Mouse (Mus musculus) ES-E14 (cell line): ENCODE measurements around the gene Errfi1. TPM values are rescaled to one million over a fixed set of nuclear protein-coding genes. Genes with fewer than 3 reads are reported as not detected.

Source experiments
- DNase-seq: peaks from one replicate; pipeline ENCODE4 v3.0.0-alpha.2; 2013; ENCODE audit warnings: low read depth, low spot score
- H3K27ac ChIP-seq: 2 replicates; pipeline ENCODE4 v1.5.1; 2012; ENCODE audit warnings: low read depth, mild to moderate bottlenecking, low read length, moderate library complexity, mixed read lengths; ENCODE audit not compliant: poor library complexity, insufficient read depth, severe bottlenecking
- H3K36me3 ChIP-seq: 2 replicates; pipeline ENCODE4 v1.6.1; 2012; ENCODE audit warnings: mild to moderate bottlenecking, low read length, moderate library complexity, mixed read lengths; ENCODE audit not compliant: control insufficient read depth, poor library complexity, insufficient read depth, severe bottlenecking
- H3K4me1 ChIP-seq, 2 experiments: fragments of 150-350 bp in 1 of 2; sonication (generic) in 1 of 2; 2 replicates each; pipeline ENCODE4 v1.6.1; 2012; ENCODE audit warnings: low read length in 2 of 2, mild to moderate bottlenecking in 1 of 2, mixed read lengths in 1 of 2; ENCODE audit not compliant: control insufficient read depth in 2 of 2, insufficient read depth in 2 of 2, poor library complexity in 1 of 2
- H3K4me3 ChIP-seq, 2 experiments: fragments of 150-350 bp in 1 of 2; sonication (generic) in 1 of 2; 2 replicates each; pipeline ENCODE4 v1.5.1; 2012; ENCODE audit warnings: low read length in 2 of 2, low read depth in 1 of 2, mild to moderate bottlenecking in 1 of 2, mixed read lengths in 1 of 2; ENCODE audit not compliant: insufficient read depth in 1 of 2, poor library complexity in 1 of 2, severe bottlenecking in 1 of 2
- H3K9ac ChIP-seq: 2 replicates; pipeline ENCODE4 v1.6.1; 2012; ENCODE audit warnings: low read depth, mild to moderate bottlenecking, low read length, mixed read lengths; ENCODE audit not compliant: poor library complexity, insufficient read depth, severe bottlenecking
- H3K9me3 ChIP-seq: fragments of 150-350 bp; sonication (generic); 2 replicates; pipeline ENCODE4 v1.6.1; 2012; ENCODE audit warnings: low read depth, mild to moderate bottlenecking, low read length; ENCODE audit not compliant: control insufficient read depth, insufficient read depth
- CHD2 ChIP-seq: IDR thresholded peaks from 2 replicates; pipeline ENCODE4 v1.6.1; 2014; ENCODE audit warnings: mild to moderate bottlenecking, low read depth, low read length, inconsistent platforms
- HCFC1 ChIP-seq: IDR thresholded peaks from 2 replicates; pipeline ENCODE4 v1.6.1; 2012; ENCODE audit warnings: low read length, inconsistent platforms, borderline replicate concordance; ENCODE audit not compliant: insufficient read depth
- MAFK ChIP-seq: IDR thresholded peaks from 2 replicates; pipeline ENCODE4 v1.6.1; 2014; ENCODE audit warnings: mild to moderate bottlenecking, low read depth, low read length, inconsistent platforms; ENCODE audit not compliant: insufficient read depth
- ZC3H11A ChIP-seq: IDR thresholded peaks from 2 replicates; pipeline ENCODE4 v1.6.1; 2012; ENCODE audit warnings: low read depth, mild to moderate bottlenecking, inconsistent platforms, low read length, borderline replicate concordance
- ZNF384 ChIP-seq: IDR thresholded peaks from 2 replicates; pipeline ENCODE4 v1.6.1; 2012; ENCODE audit warnings: low read depth, low read length, inconsistent platforms
- in situ Hi-C, 2 experiments: fragments of 600-800 bp; cut with MboI; formaldehyde crosslinking; loops; one replicate each; pipeline ENCODE4 v1.15.1; 2025; ENCODE audit warnings: low sequenced_read_pairs in 2 of 2, inconsistent platforms in 1 of 2; ENCODE audit not compliant: unreplicated experiment in 2 of 2
- total RNA-seq: library from RNA; depleted of rRNA; stranded (reverse); fragments of 300-350 nt; gene quantifications from 2 replicates; pipeline ENCODE4 v1.2.3, GENCODE M21; 2012

Errfi1 gene
- total RNA-seq, 1 experiment = 38.0 TPM

- H3K4me3 ChIP-seq = no peak overlapping the region
- in situ Hi-C loops = loop anchor here in 1 of 2 experiments (25.0 kb wide), 1 partner anchor 229 kb away; the partner anchor contains the start of gene Slc45a1
- no peak for DNase-seq
- TF ChIP-seq ZC3H11A (no peak), CHD2 (no peak), MAFK (no peak), ZNF384 (no peak), HCFC1 (no peak)
- peaks cover 6 to 43% of the 10 kb centered on the region in 2 experiments; a peak in 3 of 4 replicates for H3K4me1 ChIP-seq
- H3K36me3 ChIP-seq = peaks cover 3% of the 10 kb centered on the region; the same call in 1 of the 2 replicates
- no peak overlapping the region for H3K9ac ChIP-seq
- H3K27ac ChIP-seq = no peak overlapping the region
- no peaks in the 10 kb centered on the region for H3K9me3 ChIP-seq
Measured at GRCm38 (mm10) chr4:150891308-150891707, 37.6 kb downstream of the Errfi1 start.

- Histone ChIP-seq H3K36me3 (peaks cover 32% of the 10 kb centered on the region), H3K9ac (no peak overlapping the region), H3K9me3 (no peaks in the 10 kb centered on the region), H3K4me1 (peaks cover 1 to 54% of the 10 kb centered on the region in 2 experiments; a peak in 2 of 4 replicates), H3K27ac (0 out of 2 replicates have a peak overlapping the region, but pooled peaks have one; percentile 14), H3K4me3 (no peak overlapping the region)
- DNase-seq = no peak
- TF ChIP-seq MAFK = no peak
- no peak for TF ChIP-seq CHD2
- TF ChIP-seq ZNF384 = 0 out of 2 replicates have a peak, but pooled peaks have one; percentile 16
- no peak for TF ChIP-seq ZC3H11A
- no peak for TF ChIP-seq HCFC1
- in situ Hi-C loops = loop anchor here in 1 of 2 experiments (25.0 kb wide), 1 partner anchor 233 kb away; the partner anchor contains the start of gene Slc45a1
Measured at GRCm38 (mm10) chr4:150894718-150895501, 41.2 kb downstream of the Errfi1 start.

- H3K9ac ChIP-seq = peak overlapping the region; percentile 39
- H3K36me3 ChIP-seq = peaks cover 45% of the 10 kb centered on the region
- in situ Hi-C loops = loop anchor here in 1 of 2 experiments (25.0 kb wide), 1 partner anchor 235 kb away; the partner anchor contains the start of gene Slc45a1
- no peak overlapping the region for H3K27ac ChIP-seq
- no peak for TF ChIP-seq CHD2
- no peak for TF ChIP-seq MAFK
- no peak for TF ChIP-seq ZNF384
- TF ChIP-seq HCFC1 = no peak
- no peak for TF ChIP-seq ZC3H11A
- DNase-seq = no peak
- H3K4me3 ChIP-seq = peak overlapping the region in 1 of 2 experiments; percentile 24; a peak in 1 of 4 replicates
- peaks cover 2 to 49% of the 10 kb centered on the region in 2 experiments; a peak in 2 of 4 replicates for H3K4me1 ChIP-seq
- no peaks in the 10 kb centered on the region for H3K9me3 ChIP-seq
Measured at GRCm38 (mm10) chr4:150896896-150897624, 43.3 kb downstream of the Errfi1 start.

- Histone ChIP-seq H3K9me3 (no peaks in the 10 kb centered on the region), H3K9ac (peak overlapping the region; percentile 39; the same call in 1 of the 2 replicates), H3K4me1 (peaks cover 2 to 39% of the 10 kb centered on the region in 2 experiments; a peak in 2 of 4 replicates), H3K27ac (no peak overlapping the region; the same call in 1 of the 2 replicates), H3K4me3 (peak overlapping the region in 1 of 2 experiments; percentile 7; a peak in 1 of 4 replicates), H3K36me3 (peaks cover 63% of the 10 kb centered on the region)
- no peak for TF ChIP-seq HCFC1
- TF ChIP-seq ZNF384 = no peak
- peak; percentile 34; the same call in 1 of the 2 replicates for TF ChIP-seq ZC3H11A
- no peak for TF ChIP-seq CHD2
- peak; percentile 68 for DNase-seq
- in situ Hi-C loops = loop anchor here in 1 of 2 experiments (25.0 kb wide), 1 partner anchor 237 kb away; the partner anchor contains the start of gene Slc45a1
Measured at GRCm38 (mm10) chr4:150898716-150899365, 45.1 kb downstream of the Errfi1 start.
